Mouse (Mus musculus) cortical plate, adult 2 months (tissue): ENCODE measurements around the gene Chga. TPM values are rescaled to one million over a fixed set of nuclear protein-coding genes. Genes with fewer than 3 reads are reported as not detected.
A peak's percentile ranks its signal among the peaks of the same experiment; 100 is the strongest.

Experiments
- H3K27ac ChIP-seq: fragments of 200-500 bp; 2 replicates; pipeline ENCODE4 v1.5.1; 2012; ENCODE audit warnings: low read length, control low read depth, inconsistent platforms; ENCODE audit not compliant: insufficient read depth
- H3K4me1 ChIP-seq: fragments of 200-500 bp; 2 replicates; pipeline ENCODE4 v1.6.1; 2011; ENCODE audit warnings: low read length; ENCODE audit not compliant: control insufficient read depth, insufficient read depth
- H3K4me3 ChIP-seq: fragments of 200-500 bp; 2 replicates; pipeline ENCODE4 v1.5.1; 2011; ENCODE audit warnings: mild to moderate bottlenecking, low read length, control low read depth; ENCODE audit not compliant: insufficient read depth
- CTCF ChIP-seq: fragments of 200-500 bp; IDR thresholded peaks from 2 replicates; pipeline ENCODE4 v1.5.1; 2011; ENCODE audit warnings: mild to moderate bottlenecking, control low read depth, low read length; ENCODE audit not compliant: insufficient read depth; ENCODE audit errors: extremely low read depth
- POLR2A ChIP-seq: fragments of 200-500 bp; IDR thresholded peaks from 2 replicates; pipeline ENCODE4 v1.6.1; 2011; ENCODE audit warnings: mild to moderate bottlenecking, low read length, control low read depth; ENCODE audit not compliant: insufficient read depth; ENCODE audit errors: extremely low read depth
- polyA plus RNA-seq: library from polyadenylated mRNA; depleted of rRNA; stranded (reverse); fragments of >200 nt; gene quantifications from 2 replicates; pipeline ENCODE4 v1.2.3, GENCODE M21; 2012

Gene Chga
- polyA plus RNA-seq, 1 experiment, result 121 TPM

DNA sequence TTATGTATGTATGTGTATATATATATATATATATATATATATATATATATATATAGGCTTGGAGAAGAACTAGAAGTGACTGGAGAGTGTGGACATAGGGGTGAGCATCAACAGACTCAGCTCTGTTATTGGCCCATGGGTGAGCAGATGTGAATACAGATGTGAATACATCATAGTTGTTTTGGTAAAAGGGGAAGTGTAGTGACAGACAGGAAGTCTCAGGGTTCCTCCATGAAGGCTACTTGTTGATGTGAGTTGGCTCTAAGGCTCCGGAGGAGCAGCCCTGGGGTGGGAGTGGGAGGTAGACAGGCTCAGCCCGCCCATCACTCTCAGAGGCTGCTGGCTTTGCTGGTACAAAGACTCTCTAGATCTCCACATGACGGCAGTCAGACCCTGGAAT is 30.6 kb upstream of the Chga start:
- TF ChIP-seq POLR2A (no peak), CTCF (no peak)
- no peaks in the 10 kb centered on the region for H3K4me1 ChIP-seq
- no peak overlapping the region for H3K27ac ChIP-seq
- H3K4me3 ChIP-seq, result no peak overlapping the region

DNA sequence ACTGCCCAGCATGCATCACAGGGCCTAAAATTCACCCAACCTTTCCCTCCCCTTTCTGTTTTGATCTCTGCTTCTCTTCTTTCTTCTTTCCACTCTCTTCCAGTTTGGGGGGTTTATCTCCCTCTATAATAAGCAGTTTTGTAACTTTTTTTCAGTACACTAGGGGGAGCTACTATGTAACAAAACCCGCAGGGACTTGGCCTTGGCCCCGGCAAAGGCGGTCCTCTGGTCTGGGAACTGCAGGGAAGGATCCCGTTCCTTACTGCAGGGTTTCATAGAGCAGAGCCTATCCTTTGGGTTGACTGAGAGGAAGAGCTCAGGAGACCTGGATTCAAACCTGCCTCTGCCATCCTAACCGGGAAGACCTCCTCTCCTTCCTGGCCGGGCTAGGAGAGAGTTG is 30.0 kb upstream of the Chga start:
- Histone ChIP-seq H3K27ac (no peak overlapping the region), H3K4me3 (no peak overlapping the region), H3K4me1 (no peaks in the 10 kb centered on the region)
- TF ChIP-seq CTCF, result peak; percentile 37
- no peak for TF ChIP-seq POLR2A

- Histone ChIP-seq H3K4me3 (no peak overlapping the region), H3K4me1 (peaks cover 3% of the 10 kb centered on the region), H3K27ac (no peak overlapping the region)
- TF ChIP-seq POLR2A (no peak), CTCF (no peak)
These were observed 26.8 kb upstream of the Chga start for GRCm38 (mm10) chr12:102527989-102528388.

GRCm38 (mm10) chr12:102535796-102536195 is 19.0 kb upstream of the Chga start:
- TF ChIP-seq CTCF (no peak), POLR2A (no peak)
- H3K4me1 ChIP-seq, result peaks cover 3% of the 10 kb centered on the region
- no peak overlapping the region for H3K27ac ChIP-seq
- no peak overlapping the region for H3K4me3 ChIP-seq

DNA sequence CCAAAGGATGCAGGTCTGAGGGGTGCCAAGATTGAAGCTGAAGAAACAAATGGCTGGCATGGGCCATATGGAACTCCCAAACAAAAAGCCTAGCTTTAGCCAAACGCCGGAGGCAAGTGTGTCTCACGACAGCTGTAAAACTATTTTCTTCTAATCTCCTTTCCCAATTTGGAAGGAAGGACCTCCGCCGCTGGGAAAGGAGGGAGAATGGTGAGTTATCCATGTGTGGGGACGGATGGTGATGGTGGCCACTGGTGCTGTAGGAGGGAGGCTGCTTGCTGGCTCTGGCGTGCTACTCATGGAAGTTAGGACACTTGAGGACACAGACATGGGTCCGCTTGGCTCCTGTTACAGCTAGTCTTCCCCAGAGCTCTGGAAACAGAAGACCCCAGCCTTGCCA is 14.5 kb upstream of the Chga start:
- TF ChIP-seq CTCF, result no peak
- TF ChIP-seq POLR2A, result no peak
- Histone ChIP-seq H3K4me1 (no peaks in the 10 kb centered on the region), H3K27ac (no peak overlapping the region), H3K4me3 (no peak overlapping the region)

DNA sequence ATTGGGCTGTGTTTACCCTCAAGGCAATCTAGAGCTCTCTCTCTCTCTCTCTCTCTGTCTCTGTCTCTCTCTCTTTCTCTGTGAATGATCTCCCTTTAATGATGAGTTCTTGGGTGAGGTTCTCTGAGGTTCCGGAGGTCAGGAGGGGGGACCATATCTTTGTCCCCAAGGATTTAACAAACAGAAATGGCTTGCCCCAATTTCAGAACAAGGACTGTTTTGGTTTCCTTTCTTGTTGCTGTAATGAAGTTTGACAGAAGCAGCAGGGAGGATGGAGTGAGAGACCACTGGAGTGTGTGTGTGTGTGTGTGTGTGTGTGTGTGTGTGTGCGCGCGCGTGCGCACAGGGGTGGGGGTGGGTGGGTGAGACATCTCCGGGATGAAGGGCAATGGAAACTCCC is 13.6 kb upstream of the Chga start:
- TF ChIP-seq CTCF (no peak), POLR2A (no peak)
- Histone ChIP-seq H3K4me3 (no peak overlapping the region), H3K27ac (no peak overlapping the region), H3K4me1 (no peaks in the 10 kb centered on the region)

DNA sequence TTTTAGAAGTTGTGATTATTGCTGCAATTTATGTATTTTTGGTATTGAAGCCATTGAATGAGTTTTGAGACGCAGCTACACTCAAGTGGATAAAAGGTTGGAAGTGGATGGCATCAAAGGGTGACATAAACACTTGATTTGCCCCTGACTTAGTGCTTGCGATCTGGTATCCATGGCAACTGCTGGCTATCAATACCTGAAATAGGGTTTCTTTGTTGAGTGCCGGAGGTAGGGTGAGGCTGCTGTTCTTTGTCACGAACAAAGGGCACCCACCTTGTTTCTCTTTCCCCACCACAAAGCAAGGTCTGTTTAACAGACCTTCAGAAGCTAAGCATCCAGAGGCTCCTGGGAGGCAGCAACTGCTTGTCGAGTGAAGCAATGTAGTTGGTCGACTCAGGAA is 9.6 kb upstream of the Chga start:
- Histone ChIP-seq H3K4me1 (no peaks in the 10 kb centered on the region), H3K27ac (no peak overlapping the region), H3K4me3 (no peak overlapping the region)
- TF ChIP-seq POLR2A, result no peak
- TF ChIP-seq CTCF, result no peak

GRCm38 (mm10) chr12:102550529-102550928 is 4.2 kb upstream of the Chga start:
- Histone ChIP-seq H3K4me3 (no peak overlapping the region), H3K27ac (no peak overlapping the region), H3K4me1 (no peaks in the 10 kb centered on the region)
- TF ChIP-seq CTCF (no peak), POLR2A (no peak)

GRCm38 (mm10) chr12:102551186-102551585 is 3.6 kb upstream of the Chga start:
- Histone ChIP-seq H3K4me1 (no peaks in the 10 kb centered on the region), H3K4me3 (no peak overlapping the region), H3K27ac (no peak overlapping the region)
- TF ChIP-seq CTCF (no peak), POLR2A (no peak)

- no peak overlapping the region for H3K4me3 ChIP-seq
- TF ChIP-seq CTCF (no peak), POLR2A (no peak)
- H3K27ac ChIP-seq, result no peak overlapping the region
- no peaks in the 10 kb centered on the region for H3K4me1 ChIP-seq
These were observed 2.8 kb upstream of the Chga start for GRCm38 (mm10) chr12:102552001-102552400.
